Mouse (Mus musculus) heart, postnatal 0 days (tissue): Measurements from ENCODE around the gene Prdm15.

ENCODE experiments used
- CTCF ChIP-seq: IDR thresholded peaks from 2 replicates; pipeline ENCODE4 v1.5.1; 2016; ENCODE audit warnings: antibody characterized with exemption, control low read depth, low read depth
- EP300 ChIP-seq: IDR thresholded peaks from 2 replicates; pipeline ENCODE4 v1.6.1; 2016; ENCODE audit warnings: antibody characterized with exemption, low read depth

GRCm38 (mm10) chr16:97856050-97856449, 4.4 kb upstream of the Prdm15 start:
- TF ChIP-seq CTCF (no peak), EP300 (no peak)
